Mouse (Mus musculus): ENCODE results near the gene Lzts3.

- TF ChIP-seq POLR2A (IDR thresholded peaks at IDR 0.05; ENCODE audit: extremely low read depth, insufficient read depth, low read length) (no peak), CTCF (IDR thresholded peaks at IDR 0.05; ENCODE audit: extremely low read depth, insufficient read depth, low read length) (no peak)
Measured at GRCm38 (mm10) chr2:130653760-130654159, 11.2 kb upstream of the Lzts3 start.
